Comparison of ENCODE assay signal across 20 mouse cellular contexts in the genomic region with DNA sequence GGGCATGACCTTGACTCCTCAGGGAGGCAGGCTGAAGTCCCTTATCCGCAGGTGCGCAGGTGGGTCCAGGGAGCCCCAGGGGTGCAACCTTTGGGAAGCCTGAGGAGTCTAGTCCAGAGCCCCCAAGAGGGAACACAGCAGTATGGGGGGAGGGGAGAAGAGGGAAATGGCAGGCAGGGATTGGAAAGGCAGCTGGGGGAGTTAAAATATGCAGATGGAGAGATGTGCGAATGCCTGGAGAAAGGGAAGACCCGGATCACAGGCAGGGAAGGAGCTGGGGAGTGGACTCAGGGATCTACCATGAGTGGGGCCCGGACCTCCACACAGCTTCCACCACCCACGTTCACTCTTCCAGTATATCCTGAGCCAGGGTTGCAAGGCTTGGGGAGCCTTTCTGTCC. TPM values are rescaled to one million over a fixed set of nuclear protein-coding genes. Genes with fewer than 3 reads are reported as not detected.
A peak's percentile ranks its signal among the peaks of the same experiment; 100 is the strongest.
DNase-seq lines count a peak whose midpoint lies in the region; ATAC-seq lines count a peak whose summit lies in the region.
"Had no signal": no experiment of that assay in that cellular context is flagged by ENCODE, and none has a peak within 500 bp of the region (broad histone marks: within the 10 kb centered on the region; RNA-seq: fewer than 3 reads in every experiment).

No protein-coding gene starts in this region.

- H3K36me3 ChIP-seq in hindbrain, embryonic 10.5 days = no peaks in the 10 kb centered on the region
- no peaks in the 10 kb centered on the region for H3K36me3 ChIP-seq in hindbrain, embryonic 12.5 days
- no peaks in the 10 kb centered on the region for H3K36me3 ChIP-seq in midbrain, embryonic 10.5 days
- no peaks in the 10 kb centered on the region for H3K36me3 ChIP-seq in midbrain, embryonic 16.5 days (ENCODE audit: control insufficient read depth, insufficient read depth, low read length)
- H3K36me3 ChIP-seq in forebrain, embryonic 13.5 days (ENCODE audit: poor library complexity, severe bottlenecking) = no peaks in the 10 kb centered on the region

- H3K4me3 ChIP-seq in hindbrain, embryonic 10.5 days = no peak overlapping the region
- no peak overlapping the region for H3K4me3 ChIP-seq in hindbrain, embryonic 12.5 days
- no peak overlapping the region for H3K4me3 ChIP-seq in midbrain, embryonic 10.5 days
- no peak overlapping the region for H3K4me3 ChIP-seq in midbrain, embryonic 16.5 days (ENCODE audit: low read depth, low read length)
- no peak overlapping the region for H3K4me3 ChIP-seq in forebrain, embryonic 13.5 days
- H3K4me3 ChIP-seq: gastrocnemius, adult 2 months had no signal

- peaks cover 79% of the 10 kb centered on the region for H3K27me3 ChIP-seq in hindbrain, embryonic 10.5 days (ENCODE audit: insufficient read depth, poor library complexity, severe bottlenecking)
- peaks cover 24% of the 10 kb centered on the region for H3K27me3 ChIP-seq in hindbrain, embryonic 12.5 days
- H3K27me3 ChIP-seq in midbrain, embryonic 10.5 days (ENCODE audit: low read depth, poor library complexity, severe bottlenecking) = peaks cover 62% of the 10 kb centered on the region
- no peaks in the 10 kb centered on the region for H3K27me3 ChIP-seq in midbrain, embryonic 16.5 days (ENCODE audit: control insufficient read depth, insufficient read depth, low read depth, low read length)
- H3K27me3 ChIP-seq in forebrain, embryonic 13.5 days = no peaks in the 10 kb centered on the region

- peaks cover 42% of the 10 kb centered on the region for H3K4me1 ChIP-seq in hindbrain, embryonic 10.5 days (replicated peaks)
- peaks cover 16% of the 10 kb centered on the region for H3K4me1 ChIP-seq in hindbrain, embryonic 12.5 days
- H3K4me1 ChIP-seq in midbrain, embryonic 10.5 days = peaks cover 44% of the 10 kb centered on the region
- no peaks in the 10 kb centered on the region for H3K4me1 ChIP-seq in midbrain, embryonic 16.5 days (ENCODE audit: control insufficient read depth, insufficient read depth, low read length)
- peaks cover 54% of the 10 kb centered on the region for H3K4me1 ChIP-seq in forebrain, embryonic 13.5 days

- no peak overlapping the region for H3K9ac ChIP-seq in hindbrain, embryonic 12.5 days
- no peak overlapping the region for H3K9ac ChIP-seq in midbrain, embryonic 16.5 days (ENCODE audit: low read depth, low read length)
- H3K9ac ChIP-seq in forebrain, embryonic 13.5 days = no peak overlapping the region

- 0 out of 2 replicates have a peak overlapping the region, but pooled peaks have one; percentile 24 for H3K27ac ChIP-seq in hindbrain, embryonic 10.5 days
- H3K27ac ChIP-seq in hindbrain, embryonic 12.5 days = no peak overlapping the region
- peak overlapping the region; percentile 28; the same call in 1 of the 2 replicates for H3K27ac ChIP-seq in midbrain, embryonic 10.5 days (replicated peaks)
- H3K27ac ChIP-seq in midbrain, embryonic 16.5 days (ENCODE audit: low read length) = no peak overlapping the region
- no peak overlapping the region for H3K27ac ChIP-seq in forebrain, embryonic 13.5 days
- H3K27ac ChIP-seq: gastrocnemius, adult 2 months had no signal

- H3K4me2 ChIP-seq in hindbrain, embryonic 12.5 days (replicated peaks) = no peak overlapping the region
- H3K4me2 ChIP-seq in midbrain, embryonic 16.5 days (ENCODE audit: low read length) = no peak overlapping the region
- peak overlapping the region; percentile 19; the same call in 1 of the 2 replicates for H3K4me2 ChIP-seq in forebrain, embryonic 13.5 days

- no peak for DNase-seq in hindbrain, embryonic 10.5 days (ENCODE audit: low spot score)
- DNase-seq in midbrain, embryonic 10.5 days (ENCODE audit: low spot score) = peak; percentile 37
- DNase-seq in ES-CJ7 (ENCODE audit: low read depth, low spot score) = peak; percentile 60
- no peak for DNase-seq in ovary, postnatal 14 days (ENCODE audit: low spot score)
- DNase-seq in adrenal gland, postnatal 25 days = no peak
- DNase-seq: adrenal gland, adult 2 months; cerebellum, adult 9-11 months; gastrocnemius, adult 2 months; heart, adult 18-20 months; kidney, adult 18-20 months; liver; lung, adult 18-20 months; right cerebral cortex, postnatal 25 days had no signal

- no peak for ATAC-seq in hindbrain, embryonic 12.5 days (ENCODE audit: low FRiP score)
- ATAC-seq in midbrain, embryonic 16.5 days = no peak
- ATAC-seq in forebrain, embryonic 13.5 days = peak; percentile 48
- ATAC-seq: hindbrain, embryonic 16.5 days had no signal

- WGBS in hindbrain, embryonic 10.5 days = 23% methylated on average over 6 of the region's 6 CpGs
- 22% methylated on average over 6 of the region's 6 CpGs for WGBS in hindbrain, embryonic 12.5 days
- WGBS in midbrain, embryonic 10.5 days = 26% methylated on average over 6 of the region's 6 CpGs
- 22% methylated on average over 6 of the region's 6 CpGs for WGBS in midbrain, embryonic 16.5 days
- 24% methylated on average over 6 of the region's 6 CpGs for WGBS in forebrain, embryonic 13.5 days

- H3K9me3 ChIP-seq in hindbrain, embryonic 10.5 days = no peaks in the 10 kb centered on the region
- H3K9me3 ChIP-seq in hindbrain, embryonic 12.5 days (replicated peaks) = no peaks in the 10 kb centered on the region
- H3K9me3 ChIP-seq in midbrain, embryonic 10.5 days (replicated peaks) = no peaks in the 10 kb centered on the region
- no peaks in the 10 kb centered on the region for H3K9me3 ChIP-seq in midbrain, embryonic 16.5 days (replicated peaks; ENCODE audit: control insufficient read depth, low read length, poor library complexity, severe bottlenecking)
- H3K9me3 ChIP-seq in forebrain, embryonic 13.5 days (replicated peaks) = no peaks in the 10 kb centered on the region

RNA-seq across cellular contexts. Expression of a gene that starts 44.2 kb away (rescaled TPM):
- 0.52 and 1.0 TPM in 2 replicates for polyA plus RNA-seq in hindbrain, embryonic 10.5 days (2016; fragmentation: Nextera tagmentation; extraction: Ambion mirVana)
- polyA plus RNA-seq in hindbrain, embryonic 12.5 days (2016; fragmentation: Nextera tagmentation; extraction: Ambion mirVana) = 0.27 TPM in 1 of 2 replicates, not detected in the other
- 2.2 and 3.5 TPM in 2 replicates for polyA plus RNA-seq in midbrain, embryonic 10.5 days (2016; fragmentation: Nextera tagmentation; extraction: Ambion mirVana)
- 0.75 and 1.2 TPM in 2 replicates for polyA plus RNA-seq in midbrain, embryonic 16.5 days (2015; fragmentation: Nextera tagmentation; extraction: Ambion mirVana)
- 77.6 and 83.4 TPM in 2 replicates for polyA plus RNA-seq in forebrain, embryonic 13.5 days (2015; fragmentation: Nextera tagmentation; extraction: Ambion mirVana)
- not detected in 2 replicates for total RNA-seq in adrenal gland, postnatal 25 days (2021)
- total RNA-seq: adrenal gland, adult 2 months; ES-E14; gastrocnemius, adult 2 months; heart, adult 18-20 months; neutrophil, adult 5-6 weeks had no signal
- polyA plus RNA-seq: adrenal gland, adult 2 months; heart, embryonic 16.5 days; hindbrain, embryonic 16.5 days had no signal

Comparison
In these comparisons a context has a peak if more than half of its experiments do, and no peak if none do; other contexts are left out.
1. H3K27ac ChIP-seq: peak in hindbrain, embryonic 10.5 days (single experiment) and midbrain, embryonic 10.5 days (single experiment); none in hindbrain, embryonic 12.5 days (single experiment), midbrain, embryonic 16.5 days (single experiment) and forebrain, embryonic 13.5 days (single experiment).
2. DNase-seq: peak in midbrain, embryonic 10.5 days (single experiment) and ES-CJ7 (single experiment); none in hindbrain, embryonic 10.5 days (single experiment), ovary, postnatal 14 days (single experiment) and adrenal gland, postnatal 25 days (single experiment).
3. RNA of a gene that starts 44.2 kb away (polyA plus RNA-seq): 77.6 to 83.4 TPM in forebrain, embryonic 13.5 days; 2.2 to 3.5 TPM in midbrain, embryonic 10.5 days, 0.75 to 1.2 TPM in midbrain, embryonic 16.5 days, 0.52 to 1.0 TPM in hindbrain, embryonic 10.5 days and 0.27 TPM in hindbrain, embryonic 12.5 days; every median in the first group is over 10 times any median in the second.